Mouse (Mus musculus) E14TG2a.4 (cell line): ENCODE results near the gene Slc17a8.

Experiments
- H3K27me3 ChIP-seq: 2 replicates; pipeline ENCODE4 v1.6.1; 2014; ENCODE audit warnings: low read length, control low read depth; ENCODE audit not compliant: insufficient read depth
- H3K36me3 ChIP-seq: 2 replicates; pipeline ENCODE4 v1.6.1; 2014; ENCODE audit warnings: low read length, control low read depth; ENCODE audit not compliant: insufficient read depth
- H3K4me1 ChIP-seq: replicated peaks from 2 replicates; pipeline ENCODE4 v1.6.1; 2014; ENCODE audit warnings: low read depth, low read length, control low read depth
- H3K4me3 ChIP-seq: replicated peaks from 2 replicates; pipeline ENCODE4 v1.5.1; 2014; ENCODE audit warnings: mild to moderate bottlenecking, low read length
- H3K9me3 ChIP-seq: 2 replicates; pipeline ENCODE4 v1.6.1; 2014; ENCODE audit warnings: low read length, control low read depth
- CTCF ChIP-seq: conservative IDR thresholded peaks from 2 replicates; pipeline ENCODE4 v1.5.1; 2014; ENCODE audit warnings: low read length
- NANOG ChIP-seq: IDR thresholded peaks from 2 replicates; pipeline ENCODE4 v1.6.1; 2014; ENCODE audit warnings: borderline replicate concordance, low read length, mixed read lengths
- POU5F1 ChIP-seq: IDR thresholded peaks from 2 replicates; pipeline ENCODE4 v1.6.1; 2014; ENCODE audit warnings: low read length, borderline replicate concordance

Slc17a8 gene

GRCm38 (mm10) chr10:89531194-89531634, 89.8 kb downstream of the Slc17a8 start:
- peaks cover 7% of the 10 kb centered on the region; the same call in 1 of the 2 replicates for H3K4me1 ChIP-seq
- H3K4me3 ChIP-seq: no peak overlapping the region
- no peaks in the 10 kb centered on the region for H3K27me3 ChIP-seq
- H3K9me3 ChIP-seq: no peaks in the 10 kb centered on the region
- TF ChIP-seq NANOG: no peak
- TF ChIP-seq POU5F1: no peak
- TF ChIP-seq CTCF: no peak
- no peaks in the 10 kb centered on the region for H3K36me3 ChIP-seq

- H3K9me3 ChIP-seq: no peaks in the 10 kb centered on the region
- TF ChIP-seq CTCF: no peak
- no peak for TF ChIP-seq POU5F1
- no peak for TF ChIP-seq NANOG
- no peaks in the 10 kb centered on the region for H3K4me1 ChIP-seq
- H3K27me3 ChIP-seq: no peaks in the 10 kb centered on the region
- H3K4me3 ChIP-seq: no peak overlapping the region
- no peaks in the 10 kb centered on the region for H3K36me3 ChIP-seq
Observed at GRCm38 (mm10) chr10:89527054-89527453, 94.0 kb downstream of the Slc17a8 start.

- H3K9me3 ChIP-seq: no peaks in the 10 kb centered on the region
- TF ChIP-seq CTCF (no peak), NANOG (no peak), POU5F1 (no peak)
- H3K27me3 ChIP-seq: no peaks in the 10 kb centered on the region
- no peak overlapping the region for H3K4me3 ChIP-seq
- H3K4me1 ChIP-seq: no peaks in the 10 kb centered on the region
- no peaks in the 10 kb centered on the region for H3K36me3 ChIP-seq
Observed at GRCm38 (mm10) chr10:89525823-89526222, 95.2 kb downstream of the Slc17a8 start.
